Mouse (Mus musculus) brain, embryonic 14.5 days (tissue): ENCODE results near the gene Dab2ip.

Experiments used
- CTCF ChIP-seq: fragments of 200-500 bp; IDR thresholded peaks from 2 replicates; pipeline ENCODE4 v1.5.1; 2012; ENCODE audit warnings: inconsistent platforms, mild to moderate bottlenecking, moderate library complexity, borderline replicate concordance; ENCODE audit not compliant: insufficient read depth, insufficient read length; ENCODE audit errors: extremely low read depth
- POLR2A ChIP-seq: fragments of 200-500 bp; IDR thresholded peaks from 2 replicates; pipeline ENCODE4 v1.6.1; 2012; ENCODE audit warnings: mild to moderate bottlenecking, inconsistent platforms, borderline replicate concordance; ENCODE audit not compliant: poor library complexity, insufficient read depth, insufficient read length, severe bottlenecking; ENCODE audit errors: extremely low read depth

GRCm38 (mm10) chr2:35696542-35697391 lies 138.7 kb downstream of the Dab2ip start:
- TF ChIP-seq CTCF (no peak), POLR2A (no peak)
